Mouse (Mus musculus): Measurements from ENCODE around the gene Pik3r6.

Gene Pik3r6

GRCm38 (mm10) chr11:68532773-68533172 is 30.0 kb downstream of the Pik3r6 start:
- no peak for DNase-seq (ENCODE audit: low read depth, low spot score)

GRCm38 (mm10) chr11:68533971-68534475 is 31.2 kb downstream of the Pik3r6 start:
- DNase-seq (ENCODE audit: low read depth, low spot score), result no peak

GRCm38 (mm10) chr11:68536026-68536425 is 33.2 kb downstream of the Pik3r6 start:
- no peak for DNase-seq (ENCODE audit: low read depth, low spot score)

- no peak for DNase-seq (ENCODE audit: low read depth, low spot score)
Observed at GRCm38 (mm10) chr11:68536465-68536864, 33.6 kb downstream of the Pik3r6 start.

GRCm38 (mm10) chr11:68539621-68540020 is 36.8 kb downstream of the Pik3r6 start:
- no peak for DNase-seq (ENCODE audit: low read depth, low spot score)

- no peak for DNase-seq (ENCODE audit: low read depth, low spot score)
Observed at GRCm38 (mm10) chr11:68544554-68544953, 41.7 kb downstream of the Pik3r6 start.

GRCm38 (mm10) chr11:68545172-68545571 is 42.4 kb downstream of the Pik3r6 start:
- DNase-seq (ENCODE audit: low read depth, low spot score), result no peak

- DNase-seq (ENCODE audit: low read depth, low spot score), result no peak
Observed at GRCm38 (mm10) chr11:68545682-68546222, 42.9 kb downstream of the Pik3r6 start.

GRCm38 (mm10) chr11:68547484-68547883 is 44.7 kb downstream of the Pik3r6 start:
- DNase-seq (ENCODE audit: low read depth, low spot score), result no peak

- no peak for DNase-seq (ENCODE audit: low read depth, low spot score)
Observed at GRCm38 (mm10) chr11:68549597-68549996, 46.8 kb downstream of the Pik3r6 start.

- no peak for DNase-seq (ENCODE audit: low read depth, low spot score)
Observed at GRCm38 (mm10) chr11:68550358-68550757, 47.5 kb downstream of the Pik3r6 start.

- DNase-seq (ENCODE audit: low read depth, low spot score), result no peak
Observed at GRCm38 (mm10) chr11:68553981-68554471, 51.2 kb downstream of the Pik3r6 start.

- no peak for DNase-seq (ENCODE audit: low read depth, low spot score)
Observed at GRCm38 (mm10) chr11:68555918-68556584, 53.2 kb downstream of the Pik3r6 start, which contains the start of gene Mfsd6l. TSS of gene Mfsd6l (plus strand) at chr11:68556186.

- DNase-seq (ENCODE audit: low read depth, low spot score), result no peak
Observed at GRCm38 (mm10) chr11:68559546-68559945, 56.7 kb downstream of the Pik3r6 start.

- DNase-seq (ENCODE audit: low read depth, low spot score), result no peak
Observed at GRCm38 (mm10) chr11:68561957-68562950, 59.4 kb downstream of the Pik3r6 start.

GRCm38 (mm10) chr11:68564356-68565031 is 61.7 kb downstream of the Pik3r6 start:
- DNase-seq (ENCODE audit: low read depth, low spot score), result no peak

GRCm38 (mm10) chr11:68565032-68565429 is 62.2 kb downstream of the Pik3r6 start:
- DNase-seq (ENCODE audit: low read depth, low spot score), result no peak

GRCm38 (mm10) chr11:68566447-68567059 is 63.7 kb downstream of the Pik3r6 start:
- peak; percentile 67 for DNase-seq (ENCODE audit: low read depth, low spot score)

GRCm38 (mm10) chr11:68570861-68571260 is 68.0 kb downstream of the Pik3r6 start:
- no peak for DNase-seq (ENCODE audit: low read depth, low spot score)

GRCm38 (mm10) chr11:68577076-68577475 is 74.3 kb downstream of the Pik3r6 start:
- no peak for DNase-seq (ENCODE audit: low read depth, low spot score)

GRCm38 (mm10) chr11:68579462-68579881 is 76.7 kb downstream of the Pik3r6 start:
- no peak for DNase-seq (ENCODE audit: low read depth, low spot score)

All from retina, adult 2 months (tissue).